Mouse (Mus musculus) ES-Bruce4 (cell line): ENCODE measurements at regions not wholly inside any gene's neighbourhood (a gene's known extent, or its start where the extent isn't known, plus 50 kb on each side); places are given as distances from the start of the nearest gene placed in this dataset.
"Not testable (repeated sequence)": the region's sequence is repeated elsewhere in the genome, so short reads cannot be mapped to it uniquely, and the experiment has no call there.

ENCODE experiments used
- H3K27ac ChIP-seq: 2 replicates; pipeline ENCODE4 v1.5.1; 2012; ENCODE audit warnings: low read length, inconsistent platforms; ENCODE audit not compliant: insufficient read depth
- H3K27me3 ChIP-seq: 2 replicates; pipeline ENCODE4 v1.6.1; 2012; ENCODE audit warnings: mild to moderate bottlenecking, low read length, inconsistent platforms; ENCODE audit not compliant: control insufficient read depth, poor library complexity, insufficient read depth, severe bottlenecking
- H3K36me3 ChIP-seq: 2 replicates; pipeline ENCODE4 v1.6.1; 2012; ENCODE audit warnings: inconsistent platforms, mild to moderate bottlenecking, low read length, moderate library complexity; ENCODE audit not compliant: control insufficient read depth, poor library complexity, insufficient read depth, severe bottlenecking
- H3K4me1 ChIP-seq: one replicate; pipeline ENCODE4 v1.8.1; 2011; ENCODE audit warnings: low read length; ENCODE audit not compliant: control insufficient read depth, insufficient read depth
- H3K4me3 ChIP-seq: 2 replicates; pipeline ENCODE4 v1.5.1; 2011; ENCODE audit warnings: low read depth, mild to moderate bottlenecking, low read length
- H3K9ac ChIP-seq: 2 replicates; pipeline ENCODE4 v1.6.1; 2012; ENCODE audit warnings: low read depth, mild to moderate bottlenecking, inconsistent platforms; ENCODE audit not compliant: poor library complexity, severe bottlenecking
- H3K9me3 ChIP-seq: replicated peaks from 2 replicates; pipeline ENCODE4 v1.6.1; 2012; ENCODE audit warnings: mild to moderate bottlenecking, low read length, inconsistent platforms; ENCODE audit not compliant: control insufficient read depth, poor library complexity, insufficient read depth, severe bottlenecking
- CTCF ChIP-seq: IDR thresholded peaks from one replicate; pipeline ENCODE4 v1.8.1; 2011; ENCODE audit warnings: low read depth, low read length
- EP300 ChIP-seq: IDR thresholded peaks from 2 replicates; pipeline ENCODE4 v1.6.1; 2011; ENCODE audit warnings: low read depth, low read length; ENCODE audit not compliant: insufficient read depth
- POLR2A ChIP-seq: IDR thresholded peaks from one replicate; pipeline ENCODE4 v1.8.1; 2011; ENCODE audit warnings: low read length; ENCODE audit not compliant: insufficient read depth

DNA sequence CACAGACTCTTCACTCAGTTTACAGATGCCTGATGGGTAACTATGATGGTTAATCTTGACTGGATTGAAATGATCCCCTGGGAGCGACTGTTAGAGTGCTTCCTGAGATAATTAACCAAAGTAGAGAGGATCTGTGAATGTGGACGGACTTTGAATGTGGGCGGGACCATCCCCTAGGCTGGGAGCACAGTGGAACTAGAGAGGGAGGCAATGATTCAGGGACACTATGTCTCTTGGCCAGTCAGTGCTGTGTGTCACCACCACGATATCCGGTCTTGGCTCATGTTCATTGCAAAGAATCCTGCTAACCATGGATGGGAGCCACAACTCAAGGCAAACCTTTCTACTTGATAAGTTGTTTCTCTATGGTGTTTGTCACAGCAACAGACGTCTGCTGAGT lies 103.9 kb downstream of the Kcnk1 start:
- no peak for TF ChIP-seq EP300
- no peak for TF ChIP-seq POLR2A
- TF ChIP-seq CTCF: no peak
- Histone ChIP-seq H3K4me1 (no peaks in the 10 kb centered on the region), H3K9ac (no peak overlapping the region)

DNA sequence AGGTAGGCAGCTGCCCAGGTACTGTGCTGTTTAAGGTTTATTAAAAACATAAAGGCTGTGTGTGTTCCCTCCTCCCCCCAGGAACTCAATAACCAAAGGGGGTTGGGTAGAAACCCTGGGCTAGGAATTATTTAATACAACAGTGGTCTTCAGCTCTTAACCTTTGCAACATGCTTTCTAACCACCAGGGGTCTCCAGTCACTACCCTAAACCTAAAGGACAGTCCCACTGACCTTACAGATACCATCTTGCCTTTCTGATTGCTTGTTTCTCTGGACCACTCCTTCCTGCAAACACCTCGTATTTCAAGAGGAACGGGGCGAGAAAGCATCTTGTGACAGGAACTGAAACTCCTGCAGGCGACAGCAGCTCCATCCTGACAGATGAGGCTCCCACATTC lies 104.9 kb downstream of the Kcnk1 start:
- H3K36me3 ChIP-seq: no peaks in the 10 kb centered on the region
- no peak overlapping the region for H3K4me3 ChIP-seq
- TF ChIP-seq CTCF: no peak
- TF ChIP-seq POLR2A: no peak
- TF ChIP-seq EP300: no peak
- H3K4me1 ChIP-seq: no peaks in the 10 kb centered on the region
- peaks cover 2% of the 10 kb centered on the region; the same call in 1 of the 2 replicates for H3K9me3 ChIP-seq
- no peak overlapping the region for H3K27ac ChIP-seq
- no peak overlapping the region for H3K9ac ChIP-seq
- H3K27me3 ChIP-seq: no peaks in the 10 kb centered on the region

More for the DNA sequence above, 103.9 kb downstream of the Kcnk1 start:
- Histone ChIP-seq H3K4me3 (no peak overlapping the region), H3K36me3 (no peaks in the 10 kb centered on the region), H3K27me3 (no peaks in the 10 kb centered on the region), H3K9me3 (peaks cover 2% of the 10 kb centered on the region; the same call in 1 of the 2 replicates), H3K27ac (no peak overlapping the region)

DNA sequence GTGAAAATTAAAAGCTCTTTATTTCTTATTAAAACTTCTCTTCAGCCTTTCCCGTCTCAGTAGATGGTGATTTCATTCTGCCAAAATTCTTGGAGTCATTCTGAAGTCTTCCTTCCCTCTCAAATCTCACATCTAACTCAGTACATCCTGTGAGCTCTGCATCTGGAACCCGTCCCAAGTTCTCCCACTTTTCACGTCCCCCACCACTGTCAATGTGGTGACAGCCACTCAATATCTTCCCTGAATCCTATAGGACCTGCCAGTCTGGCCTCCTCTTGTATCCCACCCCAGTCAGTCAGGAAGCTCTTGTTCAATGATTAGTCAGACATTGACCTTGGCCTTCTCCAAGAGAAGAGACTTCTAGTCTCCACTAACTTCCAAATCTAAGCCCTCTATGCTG lies 110.1 kb downstream of the Kcnk1 start:
- no peak overlapping the region for H3K27ac ChIP-seq
- no peak overlapping the region for H3K9ac ChIP-seq
- H3K9me3 ChIP-seq: peaks cover 11% of the 10 kb centered on the region
- H3K4me1 ChIP-seq: no peaks in the 10 kb centered on the region
- TF ChIP-seq CTCF: no peak
- TF ChIP-seq EP300: no peak
- no peak for TF ChIP-seq POLR2A
- no peaks in the 10 kb centered on the region for H3K36me3 ChIP-seq
- no peaks in the 10 kb centered on the region for H3K27me3 ChIP-seq
- H3K4me3 ChIP-seq: no peak overlapping the region

DNA sequence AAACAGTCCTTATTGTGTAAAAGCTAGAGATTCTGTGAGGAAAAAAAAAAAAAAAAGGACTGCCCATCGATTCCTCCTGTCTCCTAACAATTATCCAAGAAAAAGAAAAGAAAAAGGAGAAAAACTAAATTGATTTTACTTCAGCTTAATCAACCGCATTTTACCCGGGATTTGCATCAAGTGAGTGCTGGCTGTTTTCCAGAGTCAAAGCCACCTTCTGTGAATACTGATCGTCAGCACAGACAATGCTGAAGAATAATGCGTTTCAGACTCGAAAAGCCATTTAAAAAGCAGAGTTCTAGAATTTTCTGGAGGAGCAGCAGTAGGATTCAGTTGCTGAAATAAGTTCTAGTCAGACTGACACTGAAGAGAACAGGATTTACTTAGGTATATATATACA lies 131.1 kb downstream of the Kcnk1 start:
- H3K27me3 ChIP-seq: no peaks in the 10 kb centered on the region
- H3K4me3 ChIP-seq: no peak overlapping the region
- H3K27ac ChIP-seq: no peak overlapping the region
- H3K9ac ChIP-seq: no peak overlapping the region
- no peak for TF ChIP-seq POLR2A
- H3K9me3 ChIP-seq: peaks cover 8% of the 10 kb centered on the region
- no peaks in the 10 kb centered on the region for H3K4me1 ChIP-seq
- H3K36me3 ChIP-seq: no peaks in the 10 kb centered on the region

DNA sequence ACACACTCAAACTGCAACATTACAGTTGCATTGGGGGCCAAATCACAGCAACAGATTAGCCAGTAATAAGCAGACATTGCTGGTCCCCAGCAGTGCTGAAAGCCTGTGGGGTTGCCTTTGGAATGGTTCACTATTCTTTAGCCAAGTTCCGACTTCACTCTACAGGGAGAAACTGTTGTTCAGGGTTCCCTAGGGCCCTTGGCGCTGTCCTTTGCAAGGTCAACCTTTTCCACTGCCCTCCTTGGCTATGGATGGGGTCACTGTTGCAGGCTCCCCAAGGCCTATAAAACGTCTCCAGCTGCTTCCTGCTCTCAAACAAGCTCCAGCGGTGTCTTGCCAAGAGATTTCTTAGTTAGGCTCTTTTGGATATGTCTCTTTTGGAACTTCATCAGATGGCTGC lies 137.1 kb downstream of the Kcnk1 start:
- Histone ChIP-seq H3K36me3 (no peaks in the 10 kb centered on the region), H3K4me3 (no peak overlapping the region), H3K9me3 (peaks cover 2% of the 10 kb centered on the region), H3K27me3 (no peaks in the 10 kb centered on the region), H3K27ac (no peak overlapping the region), H3K4me1 (no peaks in the 10 kb centered on the region), H3K9ac (no peak overlapping the region)
- no peak for TF ChIP-seq EP300
- no peak for TF ChIP-seq CTCF
- TF ChIP-seq POLR2A: no peak

DNA sequence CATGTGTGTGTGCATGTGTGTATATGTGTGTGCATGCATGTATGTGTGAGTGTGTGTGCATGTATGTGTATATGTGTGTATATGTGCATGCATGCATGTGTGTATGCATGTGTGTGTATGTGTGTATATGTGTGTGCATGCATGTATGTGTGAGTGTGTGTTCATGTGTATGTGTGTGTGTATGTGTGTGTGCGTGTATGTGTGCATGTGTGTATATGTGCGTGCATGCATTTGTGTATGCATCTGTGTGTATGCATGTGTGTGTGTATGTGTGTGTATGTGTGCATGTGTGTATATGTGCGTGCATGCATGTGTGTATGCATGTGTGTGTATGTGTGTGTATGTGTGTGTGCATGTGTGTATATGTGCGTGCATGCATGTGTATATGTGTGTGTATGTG lies 137.9 kb downstream of the Kcnk1 start:
- H3K4me1 ChIP-seq: not testable (repeated sequence)

More for the DNA sequence above, 137.9 kb downstream of the Kcnk1 start:
- not testable (repeated sequence) for H3K27me3 ChIP-seq, H3K9me3 ChIP-seq, H3K36me3 ChIP-seq, H3K4me3 ChIP-seq, H3K27ac ChIP-seq, H3K9ac ChIP-seq
